Mouse (Mus musculus) central nervous system, embryonic 18 days (tissue): ENCODE measurements around the gene Dcakd. TPM values are rescaled to one million over a fixed set of nuclear protein-coding genes. Genes with fewer than 3 reads are reported as not detected.

ENCODE experiments used
- polyA plus RNA-seq: library from polyadenylated mRNA; depleted of rRNA; stranded (reverse); fragments of >200 nt; gene quantifications from 2 replicates; pipeline ENCODE4 v1.2.3, GENCODE M21; 2012; rRNA removed

The Dcakd gene
- 130 and 153 TPM in 2 replicates for polyA plus RNA-seq

DNA sequence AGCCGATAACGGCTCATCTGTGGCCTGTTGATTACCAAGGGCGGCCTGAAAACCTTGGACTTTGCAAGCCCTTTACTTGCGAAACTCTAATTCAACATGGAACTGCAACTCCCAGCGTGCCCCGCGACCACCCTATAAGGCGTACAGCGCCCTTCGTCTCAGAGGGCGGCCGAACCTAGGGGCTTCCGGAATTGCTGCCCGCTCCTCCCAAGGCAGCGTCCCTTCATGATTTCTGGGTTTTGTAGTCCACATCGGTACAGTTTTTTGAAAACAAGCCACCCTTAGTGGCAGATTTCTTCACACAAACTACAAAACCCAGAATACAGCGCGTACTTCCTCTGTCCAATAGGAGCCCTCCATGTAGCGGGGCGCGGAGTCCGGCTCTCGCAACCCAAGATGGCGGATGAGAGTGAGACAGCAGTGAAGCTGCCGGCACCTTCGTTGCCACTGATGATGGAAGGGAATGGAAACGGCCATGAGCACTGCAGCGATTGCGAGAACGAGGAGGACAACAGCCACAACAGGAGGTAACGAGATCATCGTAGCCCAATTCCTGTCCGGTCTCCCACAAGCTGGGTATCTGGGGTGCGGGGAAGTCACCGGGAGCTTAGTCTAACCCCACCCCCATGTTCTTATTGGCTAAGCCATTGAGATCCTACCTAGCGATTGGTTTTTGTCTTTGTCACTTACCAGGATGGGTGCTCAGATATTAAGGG is at the start of gene Dcakd, which contains the start of gene Nmt1:
Gene Dcakd (minus strand): TSS at position 158 of the 716 bp plus-strand sequence.
Gene Nmt1 (plus strand): TSS at position 15 of the 716 bp plus-strand sequence.

DNA sequence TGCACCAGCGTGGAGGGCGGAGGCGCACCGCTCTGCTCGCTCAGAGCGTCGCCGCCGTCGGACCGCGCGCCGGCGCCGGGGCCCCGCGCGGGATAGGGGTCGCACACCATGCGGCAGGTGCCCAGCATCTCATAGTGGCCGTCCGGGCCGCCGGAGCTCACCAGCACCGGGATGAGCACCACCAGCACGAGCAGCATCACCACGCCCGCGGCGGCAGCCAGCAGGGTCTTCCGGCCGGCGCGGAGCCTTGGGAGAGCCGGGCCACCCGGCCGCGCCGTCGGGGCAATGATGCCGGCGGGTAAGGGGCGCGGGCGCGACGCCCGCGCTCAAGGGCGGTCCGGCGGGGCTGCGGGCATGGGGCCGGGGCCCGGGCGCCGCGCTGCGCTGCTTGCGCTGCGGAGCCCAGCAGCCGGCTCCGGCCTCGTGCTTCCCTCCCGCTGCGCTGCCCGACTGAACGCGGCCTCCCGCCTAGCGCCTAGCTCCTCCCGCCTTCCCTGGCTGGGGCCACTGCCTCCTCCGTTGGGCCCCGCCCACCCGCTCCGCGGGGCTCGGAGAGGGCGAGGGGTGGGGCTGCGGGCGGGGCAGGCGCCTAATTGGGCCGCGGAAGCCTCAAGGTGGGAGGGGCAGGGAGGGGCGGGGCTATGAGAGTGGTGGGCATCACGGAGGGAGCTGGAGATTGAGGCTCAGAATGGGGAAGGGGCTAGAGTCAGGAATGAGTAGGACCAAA is 81.7 kb downstream of the Dcakd start, which contains the start of gene C1ql1:
Gene C1ql1 (minus strand): TSS at position 424 of the 727 bp plus-strand sequence.

Other genes with a start within 250 kb of the Dcakd start
- 43.2 and 43.6 TPM in 2 replicates for gene Gjc1, start 208.6 kb downstream of the Dcakd start, polyA plus RNA-seq
- gene Higd1b, start 192.5 kb downstream of the Dcakd start, polyA plus RNA-seq, result 12.6 and 13.5 TPM in 2 replicates
- 91.6 and 93.4 TPM in 2 replicates for gene Eftud2, start 147.3 kb downstream of the Dcakd start, polyA plus RNA-seq
- gene Ccdc103, start 147.1 kb downstream of the Dcakd start, polyA plus RNA-seq, result 1.1 TPM in 2 replicates
- gene Fam187a, start 143.2 kb downstream of the Dcakd start, polyA plus RNA-seq, result 0.09 TPM in 1 of 2 replicates, not detected in the other
- gene Gfap, start 127.4 kb downstream of the Dcakd start, polyA plus RNA-seq, result 13.6 and 17.7 TPM in 2 replicates
- 3.9 and 4.0 TPM in 2 replicates for gene Kif18b, start 103.2 kb downstream of the Dcakd start, polyA plus RNA-seq
- 10.9 and 12.6 TPM in 2 replicates for gene C1ql1, start 81.6 kb downstream of the Dcakd start, polyA plus RNA-seq
- gene Nmt1, start 143 bp downstream of the Dcakd start, polyA plus RNA-seq, result 38.0 and 39.4 TPM in 2 replicates
- 5.3 and 6.0 TPM in 2 replicates for gene Plcd3, start 73.3 kb upstream of the Dcakd start, polyA plus RNA-seq
- gene Acbd4, start 73.3 kb upstream of the Dcakd start, polyA plus RNA-seq, result 7.9 and 11.1 TPM in 2 replicates
- 18.3 and 18.6 TPM in 2 replicates for gene Hexim1, start 87.9 kb upstream of the Dcakd start, polyA plus RNA-seq
- 23.2 and 23.5 TPM in 2 replicates for gene Hexim2, start 104.1 kb upstream of the Dcakd start, polyA plus RNA-seq
- gene Fmnl1, start 142.8 kb upstream of the Dcakd start, polyA plus RNA-seq, result 29.8 and 30.8 TPM in 2 replicates
- 2.4 and 2.9 TPM in 2 replicates for gene 1700023F06Rik, start 180.2 kb upstream of the Dcakd start, polyA plus RNA-seq
- gene Spata32, start 190.1 kb upstream of the Dcakd start, polyA plus RNA-seq, result 1.2 and 1.3 TPM in 2 replicates
- 4.5 and 4.7 TPM in 2 replicates for gene Map3k14, start 239.1 kb upstream of the Dcakd start, polyA plus RNA-seq